Mouse (Mus musculus): ENCODE data around the gene Slc27a5.

Slc27a5 gene

DNA sequence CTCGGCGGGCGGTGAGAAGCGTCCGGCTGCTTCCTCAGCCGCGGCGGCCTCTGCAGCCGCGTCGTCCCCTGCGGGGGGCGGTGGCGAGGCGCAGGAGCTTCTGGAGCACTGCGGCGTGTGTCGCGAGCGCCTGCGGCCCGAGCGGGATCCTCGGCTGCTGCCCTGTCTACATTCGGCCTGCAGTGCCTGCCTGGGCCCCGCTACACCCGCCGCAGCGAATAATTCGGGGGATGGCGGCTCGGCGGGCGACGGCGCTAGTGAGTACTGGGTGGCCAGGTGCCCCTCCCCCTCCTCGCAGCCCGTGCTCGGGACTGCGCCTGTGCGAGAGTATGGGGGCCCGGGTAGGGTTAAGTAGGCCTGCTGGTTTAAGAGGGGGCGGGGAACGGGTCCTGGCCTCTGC, 26.8 kb upstream of the Slc27a5 start:
- DNase-seq (ENCODE audit: low read depth, low spot score): no peak

DNA sequence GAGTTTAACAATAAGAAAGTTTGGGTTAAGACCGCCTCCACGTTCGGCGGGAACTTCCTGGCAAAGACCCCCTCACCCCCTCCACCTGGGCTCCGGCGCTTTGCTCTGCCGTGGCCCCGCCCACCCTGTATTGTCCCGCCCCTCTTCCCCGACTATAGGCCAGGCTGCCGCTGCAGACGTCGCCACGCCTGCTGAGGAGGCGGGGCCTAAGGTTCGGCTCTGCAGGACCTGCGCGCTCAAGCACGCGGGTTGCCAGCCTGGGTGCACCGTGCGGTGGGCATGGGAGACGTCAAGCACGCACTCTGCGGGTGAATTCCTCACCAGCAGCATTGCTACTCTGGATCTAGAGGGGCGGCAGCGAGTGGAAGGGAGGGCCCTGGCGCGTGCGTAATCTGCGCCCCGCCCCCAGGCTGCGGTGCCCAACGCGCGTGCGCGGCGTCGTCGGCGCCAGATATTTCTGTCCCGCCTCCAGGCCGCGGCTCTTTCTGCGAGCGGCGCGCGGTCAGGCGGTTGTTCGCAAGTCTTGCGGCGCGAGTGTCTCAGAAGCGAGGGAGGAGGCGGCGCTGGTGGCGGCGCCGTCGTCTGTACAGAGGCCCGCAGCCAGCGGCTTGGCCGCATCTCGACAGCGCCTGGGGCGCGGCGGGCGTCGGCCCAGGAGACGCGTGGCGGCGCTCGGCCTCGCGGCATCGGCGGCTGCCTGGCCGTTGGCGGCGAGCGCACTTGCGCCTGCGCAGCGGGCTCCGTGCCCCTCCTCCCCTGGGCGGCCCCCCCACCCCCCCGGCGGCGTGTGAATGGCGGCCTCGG, 26.1 kb upstream of the Slc27a5 start:
- DNase-seq (ENCODE audit: low read depth, low spot score): peak; percentile 91

DNA sequence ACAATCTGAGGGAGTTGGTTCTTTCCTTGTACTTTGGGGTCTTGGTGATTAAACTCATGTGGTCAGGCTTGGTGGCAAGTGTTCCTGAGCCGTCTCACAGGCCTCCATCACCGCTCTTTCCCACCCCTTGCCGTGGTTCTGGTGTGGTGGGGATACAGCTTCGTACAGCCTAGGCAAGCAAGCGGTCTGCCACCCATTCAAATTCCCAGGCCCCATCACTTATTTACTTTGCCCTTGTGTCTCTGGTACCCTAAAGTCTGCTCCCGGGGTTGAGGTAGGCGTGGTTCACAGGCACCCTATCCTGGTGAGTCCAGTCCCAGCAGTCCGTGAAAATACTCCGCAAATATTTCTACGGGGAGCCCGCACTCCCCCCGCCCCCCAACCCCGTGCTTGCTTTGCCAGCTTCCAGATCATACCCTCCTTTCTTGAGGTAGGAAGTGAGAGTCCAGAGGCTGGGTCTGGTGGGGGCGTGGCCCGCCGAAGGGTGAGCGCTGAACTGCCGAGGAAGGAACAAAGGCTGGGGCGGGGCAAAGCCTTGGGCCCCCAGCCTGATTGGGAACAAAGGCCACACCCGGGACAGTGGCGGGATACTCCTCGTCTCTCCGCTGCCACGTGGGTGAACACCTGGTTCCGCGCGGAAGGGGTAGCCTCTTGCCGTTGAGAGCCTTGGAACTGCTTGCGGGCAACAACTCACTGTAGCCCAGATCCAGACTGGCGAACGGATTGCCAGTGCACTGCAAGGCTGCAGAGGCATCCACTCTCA, 25.0 kb upstream of the Slc27a5 start:
- no peak for DNase-seq (ENCODE audit: low read depth, low spot score)

DNA sequence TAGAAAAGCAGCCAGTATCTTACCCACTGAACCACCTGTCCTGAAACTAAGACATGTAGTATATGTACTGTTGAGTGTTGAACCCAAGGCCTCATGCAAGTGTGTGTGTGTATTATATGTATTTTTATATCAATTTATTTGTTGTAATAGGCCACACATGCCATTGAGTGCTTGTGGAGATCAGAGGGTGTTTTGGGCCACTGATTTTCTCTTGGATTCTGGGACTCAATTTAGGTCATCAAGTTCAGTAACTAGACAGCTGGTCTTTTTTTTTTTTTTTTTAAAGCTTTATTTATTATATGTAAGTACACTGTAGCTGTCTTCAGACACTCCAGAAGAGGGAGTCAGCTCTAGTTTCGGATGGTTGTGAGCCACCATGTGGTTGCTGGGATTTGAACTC, 17.2 kb upstream of the Slc27a5 start:
- no peak for DNase-seq (ENCODE audit: low read depth, low spot score)

DNA sequence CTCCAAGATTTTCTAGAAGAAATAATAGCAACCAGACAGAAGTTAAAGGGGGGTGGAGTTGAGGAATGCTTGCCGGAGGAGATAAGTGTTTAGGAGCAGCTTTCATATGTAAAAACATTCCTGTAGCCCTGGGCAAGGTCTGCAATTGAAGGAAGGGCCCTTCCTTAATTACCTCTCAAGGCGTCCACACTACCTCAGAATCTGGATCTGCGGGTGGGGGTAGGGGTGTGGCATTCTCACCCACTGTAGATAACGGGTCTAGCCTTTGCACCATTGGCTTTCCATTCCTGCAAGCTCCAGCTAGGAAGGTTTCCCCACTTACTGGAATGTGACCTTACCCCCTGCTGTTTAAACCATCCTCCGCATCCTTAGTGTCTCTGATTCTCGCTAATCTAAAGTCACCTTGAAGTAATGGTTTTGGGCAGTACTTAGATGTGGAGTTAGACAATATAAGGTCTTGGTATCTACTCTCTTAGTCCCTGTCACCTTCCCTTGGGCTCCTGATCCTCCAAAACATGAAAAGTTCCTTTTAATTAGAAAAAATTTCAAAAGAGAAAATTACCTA, 16.4 kb upstream of the Slc27a5 start:
- peak; percentile 93 for DNase-seq (ENCODE audit: low read depth, low spot score)

DNA sequence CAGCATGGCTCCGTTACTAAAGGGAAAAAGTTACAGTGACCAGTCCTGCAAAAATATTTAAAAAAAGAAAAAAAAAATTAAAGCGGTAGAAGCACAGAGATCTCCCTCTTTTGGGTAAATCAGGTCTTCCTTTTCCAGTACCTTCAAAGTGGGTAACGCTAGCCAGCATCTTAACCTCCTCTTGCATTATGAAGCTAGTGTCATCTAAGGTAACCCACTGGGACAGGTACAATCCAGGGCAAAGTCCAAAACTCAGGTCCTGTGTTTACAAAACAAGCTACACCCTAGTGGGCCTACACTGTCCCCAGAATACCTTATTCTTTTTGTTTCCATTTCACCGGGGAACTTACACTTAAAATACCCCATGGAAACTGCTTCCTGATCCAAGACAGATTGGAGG, 15.7 kb upstream of the Slc27a5 start:
- no peak for DNase-seq (ENCODE audit: low read depth, low spot score)

DNA sequence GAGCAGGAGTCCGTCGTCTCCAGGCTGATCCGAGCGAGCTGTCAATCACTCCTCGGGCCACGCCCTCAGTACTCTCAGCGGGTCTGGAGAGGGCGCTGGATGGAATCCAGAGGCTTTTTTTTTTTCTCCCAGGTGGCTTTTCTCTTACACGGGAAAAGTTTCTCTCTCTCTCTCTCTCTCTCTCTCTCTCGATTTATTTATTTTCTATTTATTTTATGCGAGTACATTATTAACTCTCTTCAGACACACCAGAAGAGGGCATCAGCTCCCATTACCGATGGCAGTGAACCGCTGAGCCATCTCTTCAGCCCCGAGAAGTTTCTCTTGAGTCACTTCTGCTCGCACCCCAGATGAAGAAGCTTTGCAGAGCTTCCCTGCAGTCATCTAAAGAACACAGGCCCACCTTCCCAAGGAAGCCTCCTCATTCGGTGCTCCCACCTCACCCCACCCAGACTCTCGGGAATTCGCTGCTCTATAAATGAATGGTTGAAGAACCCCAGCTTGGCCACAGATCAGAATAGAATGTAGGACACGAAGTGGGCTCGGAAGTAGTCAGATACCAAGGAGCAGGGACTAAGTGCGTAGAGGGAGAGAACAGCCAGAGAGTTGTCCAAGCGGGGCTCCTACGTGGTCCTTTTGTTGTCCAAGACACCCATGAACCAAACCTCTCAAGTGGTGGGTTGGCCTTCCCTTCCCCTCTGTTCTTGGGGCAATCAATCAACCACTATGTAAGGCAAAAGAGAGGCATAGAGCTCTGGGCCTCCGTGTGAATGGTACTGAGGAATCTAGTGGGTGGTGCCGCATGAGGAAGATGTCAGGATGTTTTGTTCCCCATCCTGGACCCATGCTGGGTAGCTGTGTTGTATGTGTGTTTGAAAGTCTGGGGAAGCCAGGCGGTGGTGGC, 12.3 kb upstream of the Slc27a5 start, which contains the start of gene Zbtb45:
Gene Zbtb45, minus strand, starts transcription at position 30 of the 904 bp plus-strand sequence.
- no peak for DNase-seq (ENCODE audit: low read depth, low spot score)

DNA sequence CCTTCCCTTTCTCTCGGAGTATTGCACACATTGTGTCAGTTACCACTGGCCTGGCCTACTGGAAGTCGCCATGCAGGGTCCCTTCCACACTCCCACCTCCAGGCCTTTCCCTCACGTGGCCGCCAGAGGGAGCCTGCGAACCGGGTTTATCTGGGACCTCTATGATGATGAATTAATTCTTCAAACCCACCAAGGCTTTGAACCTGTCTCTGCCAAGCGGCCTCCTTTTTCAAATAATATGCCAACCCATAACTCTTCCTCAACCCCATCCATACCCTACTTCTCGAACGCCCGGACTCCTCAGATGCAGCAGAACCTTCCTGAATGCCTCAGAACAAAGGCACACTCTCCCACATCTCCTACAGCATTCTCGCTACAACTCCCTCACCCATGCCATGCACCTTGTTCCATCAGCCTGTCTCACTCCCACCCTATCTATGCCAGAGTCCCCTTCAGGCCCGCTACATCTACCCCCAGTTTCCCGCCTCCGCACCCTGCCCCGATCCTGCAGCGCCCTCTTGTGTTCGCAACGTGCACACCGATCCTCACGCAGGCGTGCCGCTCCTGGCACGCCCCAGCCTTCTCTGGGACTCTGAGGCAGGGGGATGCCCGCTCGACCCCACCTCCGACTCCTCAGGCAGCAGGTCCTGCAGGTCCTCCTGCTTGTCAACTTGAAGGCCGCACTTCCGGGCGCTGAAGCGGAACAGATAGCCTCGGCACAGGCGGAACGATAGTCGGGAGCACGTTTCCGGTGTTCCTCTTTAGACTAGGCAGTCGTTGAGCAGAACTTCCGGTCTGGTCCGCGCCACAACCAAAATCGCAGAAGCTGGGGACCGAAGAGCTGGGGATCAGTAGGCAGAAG, 11.4 kb upstream of the Slc27a5 start:
- peak; percentile 94 for DNase-seq (ENCODE audit: low read depth, low spot score)

DNA sequence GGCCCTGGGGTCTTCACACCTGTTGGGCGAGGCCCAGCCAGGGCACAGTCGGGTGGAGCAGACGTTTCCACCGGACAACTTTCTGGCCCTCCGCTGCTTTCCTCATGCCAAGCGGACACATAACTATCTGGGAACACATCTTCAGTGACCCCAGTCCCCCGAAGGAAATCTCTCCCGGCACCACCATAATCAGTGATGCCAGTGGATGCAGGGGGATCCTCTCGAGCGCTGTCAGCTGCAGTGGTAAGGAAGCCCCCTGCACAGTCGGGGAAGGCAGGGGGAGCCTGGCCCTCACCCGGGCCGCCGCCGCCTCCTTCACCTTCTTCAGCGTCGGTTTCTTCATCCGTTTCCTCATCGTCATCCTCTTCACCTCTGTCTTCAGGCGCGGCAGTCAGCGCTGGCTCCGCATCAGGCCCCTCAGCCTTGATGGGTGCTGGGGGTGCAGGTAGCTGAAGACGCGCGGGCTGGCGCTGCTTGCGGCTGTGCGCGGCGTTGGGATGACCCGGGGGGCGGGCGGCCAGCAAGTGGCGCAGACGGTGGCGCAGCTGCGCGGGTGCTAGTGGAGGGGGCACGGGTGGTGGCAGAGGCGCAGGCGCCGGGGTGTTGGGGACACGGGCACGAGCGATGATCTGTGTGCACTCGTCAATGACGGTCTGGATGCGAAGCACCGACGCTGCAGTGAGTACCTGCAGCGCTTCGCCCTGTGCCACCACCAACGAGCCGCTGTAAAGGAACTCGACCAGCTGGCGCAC, 9.5 kb upstream of the Slc27a5 start:
- DNase-seq (ENCODE audit: low read depth, low spot score): no peak

DNA sequence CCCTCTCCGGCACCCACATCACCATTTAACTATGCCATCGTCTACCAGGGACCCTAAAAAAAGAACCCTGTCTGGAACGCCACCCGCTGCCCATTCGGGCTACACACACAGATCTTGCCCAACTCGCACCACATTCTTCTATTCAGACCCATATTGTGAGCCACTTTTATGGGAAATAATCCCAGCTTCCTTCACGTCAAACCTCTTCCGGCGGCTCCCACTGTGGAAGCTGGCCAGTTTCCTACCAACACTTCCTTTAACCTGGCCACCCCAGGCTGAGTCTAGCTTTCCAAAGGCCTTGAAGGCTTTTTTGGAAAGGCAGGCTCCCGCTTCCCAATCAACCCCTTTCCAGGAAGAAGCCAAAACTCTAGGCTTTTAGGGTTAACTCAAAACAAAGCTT, 8.5 kb upstream of the Slc27a5 start:
- DNase-seq (ENCODE audit: low read depth, low spot score): no peak

DNA sequence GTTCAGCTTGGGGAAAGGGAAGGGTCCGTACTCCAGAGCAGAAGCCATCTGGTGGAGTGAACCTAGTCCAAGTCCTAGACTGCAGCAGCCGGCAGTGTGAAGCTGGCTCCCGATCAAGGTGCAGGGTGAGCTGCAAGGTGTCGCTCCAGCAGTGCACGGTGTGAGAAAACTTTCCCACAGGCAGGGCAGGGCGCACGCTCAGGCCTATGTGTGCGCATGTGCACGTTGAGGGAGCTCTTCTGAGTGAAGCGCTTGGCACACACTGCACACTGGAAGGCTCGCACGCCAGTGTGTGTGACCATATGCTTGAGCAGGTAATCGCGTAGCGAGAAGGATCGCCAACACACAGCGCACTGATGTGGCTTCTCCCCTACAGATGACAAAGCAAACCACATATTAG, 8.0 kb upstream of the Slc27a5 start:
- no peak for DNase-seq (ENCODE audit: low read depth, low spot score)

DNA sequence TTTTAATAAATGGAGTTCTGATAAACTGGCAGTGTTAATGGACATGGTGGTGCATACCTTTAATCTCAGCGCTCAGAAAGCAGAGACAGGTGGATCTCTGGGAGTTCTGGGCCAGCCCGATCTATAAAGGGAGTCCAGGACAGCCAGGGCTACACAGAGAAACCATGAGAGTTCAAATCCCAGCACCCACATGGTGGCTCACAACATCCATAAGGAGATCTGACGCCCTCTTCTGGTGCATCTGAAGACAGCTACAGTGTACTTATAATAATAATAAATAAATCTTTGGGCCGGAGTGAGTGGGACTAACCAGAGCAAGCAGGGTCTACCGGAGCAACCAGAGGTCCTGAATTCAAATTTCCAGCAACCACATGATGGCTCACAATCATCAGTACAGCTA, 5.4 kb upstream of the Slc27a5 start:
- DNase-seq (ENCODE audit: low read depth, low spot score): no peak

DNA sequence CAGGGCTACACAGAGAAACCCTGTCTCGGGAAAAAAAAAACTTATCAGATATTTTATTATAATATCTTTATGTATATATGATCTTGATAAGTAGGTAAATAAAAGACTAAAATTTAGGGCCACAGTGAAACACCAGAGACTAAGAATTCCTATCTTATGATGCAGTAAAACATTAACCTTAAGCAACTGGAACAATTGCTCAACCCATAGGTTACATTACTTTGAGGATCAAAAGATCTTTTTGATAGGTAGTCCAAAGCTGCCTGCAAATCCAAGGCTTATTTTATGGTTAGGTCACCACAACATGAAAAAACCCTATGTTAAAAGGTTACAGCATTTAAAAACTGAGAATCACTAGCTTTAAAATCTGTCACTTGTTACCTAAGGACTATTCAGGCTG, 3.6 kb upstream of the Slc27a5 start:
- DNase-seq (ENCODE audit: low read depth, low spot score): no peak

DNA sequence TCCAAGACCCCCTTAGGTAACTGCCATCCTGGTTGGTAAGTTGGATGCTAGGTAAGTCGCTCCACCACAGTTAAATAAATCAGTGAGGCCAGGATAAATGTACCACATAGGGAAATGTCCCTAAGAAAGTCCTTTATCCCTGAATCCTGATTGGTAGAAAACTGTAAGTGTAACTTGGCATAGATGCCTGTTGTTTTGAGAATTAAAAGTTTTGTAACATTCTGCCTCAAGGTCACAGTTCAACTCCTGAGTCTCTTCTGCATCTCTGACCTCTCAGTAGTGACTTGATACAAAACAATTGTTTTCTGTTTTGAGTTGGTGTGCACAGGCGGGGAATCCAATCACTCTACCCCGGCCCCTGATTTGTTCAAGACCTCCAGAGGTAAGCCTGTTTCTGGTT, 859 bp upstream of the Slc27a5 start, which contains the start of gene Trim28:
Gene Trim28, plus strand, starts transcription at position 264 of the 400 bp plus-strand sequence.
- no peak for DNase-seq (ENCODE audit: low read depth, low spot score)

DNA sequence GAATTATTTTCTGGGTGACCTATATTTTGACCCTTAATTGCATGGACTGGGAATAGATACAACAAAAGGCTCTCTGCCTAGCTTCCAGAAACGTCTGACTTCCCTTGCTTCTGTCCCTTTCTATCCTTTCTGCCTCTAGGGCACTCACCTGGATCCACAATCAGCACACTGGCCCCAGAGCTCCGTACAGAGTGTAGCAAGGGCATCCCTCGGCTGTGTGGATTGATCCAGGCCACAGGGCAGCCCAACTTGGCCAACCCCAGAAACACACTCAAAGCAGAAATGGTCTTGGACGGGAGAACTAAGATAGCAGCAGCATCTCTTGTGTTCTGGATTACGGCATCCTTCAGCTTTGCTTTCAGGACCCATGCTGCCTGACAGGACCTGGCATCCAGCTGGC, 762 bp downstream of the Slc27a5 start:
- no peak for DNase-seq (ENCODE audit: low read depth, low spot score)

DNA sequence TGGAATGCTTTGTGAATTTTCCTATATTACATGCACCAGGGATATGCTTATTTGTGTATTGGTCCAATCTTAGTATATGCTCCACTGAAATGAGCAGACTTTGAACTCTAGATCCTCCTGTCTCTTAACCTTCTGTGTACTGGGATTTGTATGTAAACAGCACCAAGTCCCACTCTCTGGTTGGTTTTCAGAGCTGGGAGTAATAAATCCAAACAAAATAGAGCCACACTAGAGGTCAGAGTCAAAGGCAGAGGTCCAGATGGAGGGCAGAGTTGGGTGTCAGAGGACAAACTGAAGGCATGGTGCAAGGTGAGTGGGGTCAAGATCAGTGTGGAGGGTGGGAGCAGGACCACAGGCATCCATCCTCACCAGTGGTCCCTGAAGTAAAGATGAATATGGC, 2.1 kb downstream of the Slc27a5 start:
- no peak for DNase-seq (ENCODE audit: low read depth, low spot score)

DNA sequence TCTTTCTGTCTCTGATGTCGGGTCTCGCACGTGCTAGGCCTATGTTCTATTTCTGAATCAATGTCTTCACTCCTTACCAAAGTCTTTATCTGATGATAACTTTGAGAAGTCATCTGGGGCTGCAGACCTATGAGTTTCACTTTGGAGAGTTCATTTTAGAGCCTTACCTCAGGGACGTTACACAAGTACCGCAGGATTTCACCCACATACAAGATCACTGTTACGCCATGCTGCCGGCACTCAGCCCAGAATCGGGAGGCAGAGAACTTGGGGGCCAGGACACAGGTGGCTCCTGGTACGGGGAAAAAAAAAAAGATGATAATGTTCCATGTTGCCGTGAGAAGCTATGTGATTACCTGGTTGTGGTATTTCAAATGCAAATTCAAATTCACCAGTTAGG, 4.8 kb downstream of the Slc27a5 start:
- no peak for DNase-seq (ENCODE audit: low read depth, low spot score)

DNA sequence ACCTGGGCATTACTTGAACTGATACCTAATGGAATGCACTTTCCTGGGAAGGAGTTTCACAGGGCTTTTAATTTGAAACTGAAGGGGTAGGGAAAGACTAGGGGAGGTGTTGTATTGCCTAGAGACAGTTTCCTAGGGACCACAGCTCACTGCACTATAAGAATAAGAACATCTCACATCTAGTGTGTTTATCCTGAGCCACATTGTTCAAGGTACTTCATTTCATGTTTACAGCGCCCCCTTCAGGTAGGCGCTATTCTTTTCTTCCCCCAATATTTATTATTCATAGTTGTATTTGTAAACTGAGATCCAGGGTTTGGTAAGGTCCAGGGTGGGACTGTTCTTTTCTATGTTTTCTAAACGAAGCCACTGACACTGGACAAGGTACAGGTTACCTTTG, 5.8 kb downstream of the Slc27a5 start:
- no peak for DNase-seq (ENCODE audit: low read depth, low spot score)

DNA sequence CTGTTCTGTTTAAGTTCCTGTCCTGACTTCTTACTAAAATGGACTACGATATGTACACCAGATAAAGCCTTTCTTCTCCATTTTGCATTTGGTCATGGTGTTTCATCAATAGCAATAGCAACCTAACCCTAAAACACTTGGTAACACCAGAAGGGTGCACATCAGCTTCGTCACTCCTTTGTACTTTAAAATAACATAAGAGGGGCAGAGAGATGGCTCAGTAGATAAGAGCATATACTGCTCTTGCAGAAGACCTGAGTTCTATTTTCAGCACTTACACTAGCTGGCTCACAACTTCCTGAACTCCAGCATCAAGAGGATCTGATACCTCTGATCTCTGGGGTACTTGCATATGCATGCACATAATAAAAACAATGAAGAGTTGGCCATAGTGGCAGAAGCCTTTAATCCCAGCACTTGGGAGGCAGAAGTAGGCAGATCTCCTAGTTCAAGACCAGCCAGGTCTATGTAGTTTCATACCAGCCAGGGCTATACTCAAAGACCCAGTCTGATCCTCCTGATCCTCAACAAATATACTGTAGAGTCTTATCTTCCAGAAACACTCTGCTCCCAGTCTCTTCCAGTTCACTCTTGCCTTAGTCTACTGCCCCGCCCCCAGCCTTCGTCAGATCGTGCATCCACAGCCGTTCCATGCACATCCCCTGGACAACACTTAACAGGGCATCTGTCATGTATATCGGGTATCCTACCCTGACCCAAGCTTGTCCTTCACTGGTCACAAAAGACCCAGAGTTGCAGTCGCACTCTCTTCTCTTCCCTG, 10.4 kb downstream of the Slc27a5 start:
- no peak for DNase-seq (ENCODE audit: low read depth, low spot score)

All from WW6 (cell line).